Mouse (Mus musculus) macrophage (primary cell): ENCODE data around the gene Saa3. TPM values are rescaled to one million over a fixed set of nuclear protein-coding genes. Genes with fewer than 3 reads are reported as not detected.

Experiments
- H3K27ac ChIP-seq: fragments of 350-480 bp; formaldehyde crosslinking; 2 replicates; pipeline ENCODE4 v1.9.0; 2021
- H3K36me3 ChIP-seq: fragments of 350-480 bp; formaldehyde crosslinking; 2 replicates; pipeline ENCODE4 v1.9.0; 2021; ENCODE audit errors: inconsistent target
- H3K4me3 ChIP-seq: fragments of 350-480 bp; formaldehyde crosslinking; 2 replicates; pipeline ENCODE4 v1.9.0; 2021; ENCODE audit errors: inconsistent target
- H3K79me2 ChIP-seq: fragments of 350-480 bp; formaldehyde crosslinking; 2 replicates; pipeline ENCODE4 v1.9.0; 2021; ENCODE audit errors: inconsistent target
- WGBS: methylation state at CpG from one replicate; pipeline ENCODE4 v1.1.7; 2026; ENCODE audit warnings: inconsistent platforms; ENCODE audit not compliant: missing documents; 5-methylcytosine and 5-hydroxymethylcytosine counted together
- polyA plus RNA-seq: library from polyadenylated mRNA; stranded (reverse); fragments of 250-400 nt; gene quantifications from 3 replicates; pipeline ENCODE4 v1.2.4, GENCODE M21; 2018; ENCODE audit warnings: inconsistent platforms

Saa3 gene
- polyA plus RNA-seq, 1 experiment from 2014 or later: 50.5 TPM

DNA sequence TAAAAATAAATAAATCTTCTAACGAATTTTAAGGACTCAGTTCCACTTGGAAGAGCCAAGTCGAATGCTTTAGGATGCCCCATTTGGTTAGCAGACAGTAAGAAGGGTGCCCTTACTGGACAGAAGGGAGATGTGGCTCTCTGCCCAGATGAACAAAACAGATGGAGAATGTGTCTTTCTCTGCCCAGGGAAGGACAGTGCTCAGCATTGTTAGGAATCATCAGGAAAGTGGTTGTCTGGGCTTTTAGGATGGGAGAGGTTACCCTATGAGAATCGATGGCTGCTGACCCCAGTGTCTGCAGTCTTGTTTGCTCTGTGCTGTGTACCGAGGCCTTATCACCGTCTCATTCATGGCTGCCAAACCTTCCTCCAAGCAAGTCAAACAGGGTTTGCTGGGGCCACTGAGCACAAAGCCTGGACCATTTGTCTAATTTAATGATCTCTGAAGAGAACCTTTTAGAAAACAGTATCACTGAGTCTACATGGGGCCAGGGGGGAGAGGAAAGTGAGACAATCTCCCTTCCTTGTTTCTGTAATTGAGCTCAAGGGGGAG lies 38.6 kb downstream of the Saa3 start:
- H3K79me2 ChIP-seq: no peaks in the 10 kb centered on the region
- 91% methylated on average over 5 of the region's 5 CpGs for WGBS
- no peak overlapping the region for H3K4me3 ChIP-seq
- H3K36me3 ChIP-seq: no peaks in the 10 kb centered on the region
- no peak overlapping the region for H3K27ac ChIP-seq

DNA sequence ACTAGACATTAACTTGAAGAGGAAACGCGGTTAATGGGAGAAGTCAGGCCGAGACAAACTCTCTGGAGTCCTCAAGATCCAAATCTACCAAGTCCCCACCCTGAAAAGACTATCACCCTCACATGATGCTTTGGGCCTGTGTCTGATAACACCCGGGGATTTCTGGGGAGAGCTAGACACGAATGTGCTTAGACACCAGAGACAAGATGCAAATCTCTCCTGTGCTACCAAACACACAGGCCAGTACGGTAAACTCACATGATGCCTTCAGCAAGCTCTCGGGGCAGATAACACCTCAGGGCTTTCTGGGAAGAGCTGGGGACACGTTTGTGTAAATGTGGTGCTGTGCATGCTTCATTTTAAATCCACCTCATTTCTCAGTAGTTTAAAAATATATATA lies 39.6 kb downstream of the Saa3 start:
- no peaks in the 10 kb centered on the region for H3K36me3 ChIP-seq
- 89% methylated on average over 8 of the region's 8 CpGs for WGBS
- H3K27ac ChIP-seq: no peak overlapping the region
- no peaks in the 10 kb centered on the region for H3K79me2 ChIP-seq
- no peak overlapping the region for H3K4me3 ChIP-seq

DNA sequence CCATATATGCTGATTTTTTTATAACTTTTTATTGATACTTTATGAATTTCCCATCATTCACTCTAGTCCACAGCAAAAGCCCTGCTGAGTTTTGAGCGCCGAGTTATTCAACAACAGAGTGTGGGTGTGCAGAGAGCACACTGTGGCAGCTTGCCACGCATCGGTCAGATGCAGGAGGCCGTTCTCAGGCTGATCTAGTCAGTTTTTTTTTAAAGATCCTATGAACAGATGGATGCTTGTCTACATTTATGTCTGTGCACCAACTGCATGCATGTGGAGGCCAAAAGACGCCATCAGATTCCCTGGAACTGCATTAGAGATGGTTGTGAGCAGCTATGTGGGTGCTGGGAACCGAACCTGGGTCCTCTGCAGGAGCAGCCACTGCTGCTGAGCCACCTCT lies 40.4 kb downstream of the Saa3 start:
- Histone ChIP-seq H3K79me2 (no peaks in the 10 kb centered on the region), H3K4me3 (no peak overlapping the region), H3K36me3 (no peaks in the 10 kb centered on the region), H3K27ac (no peak overlapping the region)
- 96% methylated on average over 7 of the region's 7 CpGs for WGBS

DNA sequence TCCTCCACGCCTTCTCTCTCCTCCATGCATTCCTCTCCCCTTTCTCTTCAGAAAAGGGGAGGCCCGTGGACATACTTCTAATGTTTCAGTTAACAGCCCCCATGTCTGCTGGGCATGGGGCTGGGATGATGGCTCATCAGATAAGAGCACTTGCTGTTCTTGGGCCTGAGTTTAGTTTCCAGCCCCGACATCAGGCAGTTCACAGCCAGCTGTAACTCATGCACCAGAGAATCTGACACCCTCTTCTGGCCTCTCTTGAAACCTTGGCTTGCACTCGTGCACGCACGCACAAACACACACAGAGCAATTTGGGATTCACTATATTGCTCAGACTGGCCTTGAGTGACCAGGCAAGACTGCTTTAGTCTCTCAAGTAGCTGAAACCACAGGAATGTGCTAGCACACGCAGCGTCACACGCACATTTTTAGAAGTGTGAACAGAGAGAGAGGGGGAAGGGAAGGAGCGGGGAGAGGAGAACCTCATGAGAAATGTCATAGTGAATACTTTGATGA lies 43.3 kb downstream of the Saa3 start, which contains the start of gene Tph1:
Gene Tph1 (minus strand): TSS at position 378 of the 513 bp plus-strand sequence.
- 38% methylated on average over 10 of the region's 10 CpGs for WGBS
- no peaks in the 10 kb centered on the region for H3K36me3 ChIP-seq
- H3K79me2 ChIP-seq: no peaks in the 10 kb centered on the region
- no peak within 1 kb of the TSS for H3K27ac ChIP-seq
- H3K4me3 ChIP-seq: no peak within 1 kb of the TSS

GRCm38 (mm10) chr7:46667256-46667655 lies 48.2 kb downstream of the Saa3 start:
- no peaks in the 10 kb centered on the region for H3K79me2 ChIP-seq
- no peak overlapping the region for H3K4me3 ChIP-seq
- H3K36me3 ChIP-seq: no peaks in the 10 kb centered on the region
- H3K27ac ChIP-seq: no peak overlapping the region
- 5% methylated on average over 16 of the region's 21 CpGs for WGBS

DNA sequence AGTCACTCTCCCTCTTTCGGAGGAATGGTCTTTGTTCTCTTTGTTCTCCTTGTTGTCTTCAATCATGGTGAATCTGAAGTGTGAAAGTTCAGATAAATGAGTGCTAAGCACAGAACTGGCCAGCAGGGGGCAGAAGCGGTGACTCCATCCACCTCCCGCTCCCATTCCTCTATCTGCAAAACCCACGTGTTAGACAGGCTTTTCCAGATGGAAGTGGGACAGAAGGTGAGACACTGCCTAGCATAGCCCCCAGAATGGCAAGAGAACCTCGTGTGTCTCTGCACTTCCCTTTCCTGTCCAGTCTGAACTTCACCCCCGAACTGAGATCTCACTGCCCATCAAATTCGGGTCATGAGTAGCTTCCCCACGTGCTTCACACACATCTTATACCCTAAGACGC lies 50.3 kb downstream of the Saa3 start:
- WGBS: 26% methylated on average over 9 of the region's 9 CpGs
- Histone ChIP-seq H3K79me2 (no peaks in the 10 kb centered on the region), H3K27ac (no peak overlapping the region), H3K36me3 (no peaks in the 10 kb centered on the region), H3K4me3 (no peak overlapping the region)

Other genes with a start within 250 kb of the Saa3 start
- gene Sergef, start 75.9 kb downstream of the Saa3 start, polyA plus RNA-seq: 7.7 to 12.6 TPM (median 8.8 TPM) in 3 replicates
- gene Tph1, start 43.2 kb downstream of the Saa3 start, polyA plus RNA-seq: not detected in 3 replicates
- 2.0 to 3.9 TPM (median 2.7 TPM) in 3 replicates for gene Saal1, start 5.0 kb downstream of the Saa3 start, polyA plus RNA-seq
- not detected in 3 replicates for gene Saa4, start 16.9 kb upstream of the Saa3 start, polyA plus RNA-seq
- not detected in 3 replicates for gene Saa1, start 27.3 kb upstream of the Saa3 start, polyA plus RNA-seq
- not detected in 3 replicates for gene Saa2, start 36.1 kb upstream of the Saa3 start, polyA plus RNA-seq
- gene Hps5, start 80.4 kb upstream of the Saa3 start, polyA plus RNA-seq: 16.3 to 29.8 TPM (median 23.7 TPM) in 3 replicates
- 41.4 to 101 TPM (median 42.4 TPM) in 3 replicates for gene Gtf2h1, start 80.4 kb upstream of the Saa3 start, polyA plus RNA-seq
- 352 to 860 TPM (median 417 TPM) in 3 replicates for gene Ldha, start 125.8 kb upstream of the Saa3 start, polyA plus RNA-seq
- not detected in 3 replicates for gene Ldhc, start 145.5 kb upstream of the Saa3 start, polyA plus RNA-seq
- gene Tsg101, start 204.3 kb upstream of the Saa3 start, polyA plus RNA-seq: 62.8 to 220 TPM (median 81.4 TPM) in 3 replicates
- 6.1 to 6.9 TPM (median 6.4 TPM) in 3 replicates for gene Uevld, start 242.8 kb upstream of the Saa3 start, polyA plus RNA-seq